Mouse (Mus musculus) G1E-ER4 (cell line): ENCODE data around the gene Serpina1f. TPM values are rescaled to one million over a fixed set of nuclear protein-coding genes. Genes with fewer than 3 reads are reported as not detected.

ENCODE experiments used
- GATA1 ChIP-seq: IDR thresholded peaks from one replicate; pipeline ENCODE4 v1.8.0; 2012; ENCODE audit warnings: low read length, inconsistent platforms
- polyA plus RNA-seq: library from polyadenylated mRNA; stranded (reverse); fragments of >175 nt; gene quantifications from 2 replicates; pipeline ENCODE4 v1.2.3, GENCODE M21; 2012

The Serpina1f gene
- polyA plus RNA-seq: not detected in 2 replicates

- TF ChIP-seq GATA1: no peak
Observed at GRCm38 (mm10) chr12:103695429-103695828, at the start of gene Serpina1f. TSS of gene Serpina1f (minus strand) at chr12:103695529.

GRCm38 (mm10) chr12:103711537-103711936 is 16.2 kb upstream of the Serpina1f start:
- TF ChIP-seq GATA1: no peak

GRCm38 (mm10) chr12:103710405-103710804 is 15.1 kb upstream of the Serpina1f start:
- TF ChIP-seq GATA1: no peak

- no peak for TF ChIP-seq GATA1
Observed at GRCm38 (mm10) chr12:103706113-103706512, 10.8 kb upstream of the Serpina1f start.

- TF ChIP-seq GATA1: no peak
Observed at GRCm38 (mm10) chr12:103705547-103705946, 10.2 kb upstream of the Serpina1f start.

- TF ChIP-seq GATA1: no peak
Observed at GRCm38 (mm10) chr12:103700144-103700750, 4.9 kb upstream of the Serpina1f start.

DNA sequence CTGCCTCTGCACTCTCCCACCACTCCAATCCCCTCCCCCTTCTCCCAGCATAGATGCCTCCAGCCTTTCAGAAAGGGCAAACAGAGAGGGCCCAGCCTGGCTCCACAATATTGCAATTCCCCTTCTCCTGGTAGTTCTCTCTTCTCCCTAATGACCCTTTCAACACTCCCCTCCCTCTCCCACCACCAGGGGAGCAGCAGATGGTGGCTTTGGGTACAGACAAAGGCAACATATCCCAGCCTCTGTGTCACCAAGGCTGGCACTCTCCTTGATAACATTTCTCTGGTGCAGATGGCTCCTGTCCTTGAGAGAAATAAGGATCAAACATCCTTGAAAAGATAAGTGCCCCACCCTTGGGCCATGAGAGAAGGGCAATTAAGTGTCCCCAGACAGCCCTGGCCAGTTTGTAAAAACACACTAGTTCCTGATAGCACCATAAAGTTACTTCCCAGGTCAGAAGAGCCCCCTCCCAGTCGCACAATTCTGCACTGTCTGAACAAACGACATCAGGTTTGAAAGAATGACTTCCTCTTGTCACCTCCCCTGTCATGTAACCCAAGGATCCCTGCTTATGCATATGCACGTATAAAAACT is 7.0 kb downstream of the Serpina1f start:
- no peak for TF ChIP-seq GATA1

- no peak for TF ChIP-seq GATA1
Observed at GRCm38 (mm10) chr12:103687021-103687420, 8.3 kb downstream of the Serpina1f start.

DNA sequence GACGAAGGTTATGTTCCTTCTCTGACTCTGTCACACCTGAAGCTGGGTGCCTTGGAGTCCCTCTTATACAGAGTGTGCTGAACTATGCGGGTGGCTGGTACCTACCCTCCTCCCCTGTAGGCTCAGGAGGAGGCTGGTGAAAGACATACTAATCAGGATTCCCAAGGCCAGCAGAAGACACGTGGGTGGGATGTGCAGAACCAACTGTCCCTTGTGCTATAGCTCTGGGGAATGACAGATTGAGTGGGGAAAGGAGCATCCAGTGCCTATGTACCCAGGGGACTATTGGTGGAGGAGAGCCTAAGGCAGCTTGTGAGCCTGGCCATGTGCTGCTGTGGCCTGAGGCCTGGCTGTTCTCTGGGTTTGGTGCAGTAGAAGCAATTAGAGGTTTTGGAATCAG is 9.3 kb downstream of the Serpina1f start:
- TF ChIP-seq GATA1: no peak

GRCm38 (mm10) chr12:103685386-103685785 is 9.9 kb downstream of the Serpina1f start:
- no peak for TF ChIP-seq GATA1

DNA sequence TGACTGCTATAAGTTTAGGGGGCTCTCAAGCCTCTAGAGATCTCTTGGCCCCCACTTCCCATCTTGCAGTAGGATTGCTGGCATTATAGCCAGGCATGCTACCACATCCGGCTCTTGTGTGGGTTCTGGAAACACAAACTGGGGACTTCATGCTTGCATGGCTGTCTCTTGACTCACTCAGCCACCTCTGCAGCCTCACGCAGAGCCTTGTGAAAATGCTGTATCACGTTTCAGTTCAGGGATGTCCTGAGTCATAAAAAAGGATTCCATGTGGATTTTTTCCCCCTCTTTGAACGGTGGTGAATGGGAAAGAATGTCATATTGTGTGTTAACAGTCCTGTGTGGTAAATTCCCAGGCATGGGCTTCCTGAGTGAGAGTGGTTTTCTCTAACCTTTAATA is 11.6 kb downstream of the Serpina1f start:
- no peak for TF ChIP-seq GATA1

DNA sequence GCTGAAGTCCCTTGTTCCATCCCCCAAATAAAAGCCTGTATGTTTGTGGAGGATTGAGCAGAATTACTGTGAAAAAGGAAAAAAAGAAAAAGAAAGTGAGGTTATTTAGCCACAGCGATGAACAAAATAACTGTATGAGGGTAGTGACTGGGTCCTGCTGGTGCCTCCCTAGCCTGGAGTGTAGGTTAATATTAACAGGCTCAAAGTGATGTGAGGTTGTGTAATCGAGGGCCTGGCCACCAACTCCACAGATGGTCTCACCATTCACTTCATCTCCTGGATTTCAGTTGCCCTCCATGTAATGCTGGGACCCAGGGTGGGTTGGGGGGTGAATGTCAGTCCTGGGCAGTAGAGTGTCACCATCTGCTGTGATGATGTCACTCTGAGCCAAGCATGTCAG is 13.6 kb downstream of the Serpina1f start:
- no peak for TF ChIP-seq GATA1

GRCm38 (mm10) chr12:103681169-103681568 is 14.2 kb downstream of the Serpina1f start:
- TF ChIP-seq GATA1: no peak

- TF ChIP-seq GATA1: no peak
Observed at GRCm38 (mm10) chr12:103676039-103676438, 19.3 kb downstream of the Serpina1f start, which contains the start of gene Serpina16. TSS of gene Serpina16 (minus strand) at chr12:103676139.

DNA sequence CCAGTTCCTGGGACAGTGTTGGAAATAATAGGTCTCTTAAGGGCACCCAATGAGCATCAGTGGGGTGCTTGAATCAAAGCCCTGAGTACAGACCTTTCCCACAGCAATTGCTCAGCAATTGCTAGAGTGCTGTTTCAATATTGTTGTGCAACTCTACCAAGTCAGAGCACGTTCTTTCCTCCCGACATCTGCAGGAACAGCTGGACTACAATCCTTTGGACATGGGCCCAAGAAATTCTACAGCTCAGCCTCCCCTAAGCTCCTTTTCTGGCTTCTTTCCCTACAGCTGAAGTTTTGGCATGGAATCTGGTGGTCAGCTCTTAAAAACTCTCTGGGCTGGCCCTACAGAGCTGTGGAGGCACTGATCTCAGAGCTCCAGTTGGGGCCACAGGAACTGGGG is 22.1 kb downstream of the Serpina1f start:
- TF ChIP-seq GATA1: no peak

- TF ChIP-seq GATA1: no peak
Observed at GRCm38 (mm10) chr12:103671483-103671882, 23.8 kb downstream of the Serpina1f start.

DNA sequence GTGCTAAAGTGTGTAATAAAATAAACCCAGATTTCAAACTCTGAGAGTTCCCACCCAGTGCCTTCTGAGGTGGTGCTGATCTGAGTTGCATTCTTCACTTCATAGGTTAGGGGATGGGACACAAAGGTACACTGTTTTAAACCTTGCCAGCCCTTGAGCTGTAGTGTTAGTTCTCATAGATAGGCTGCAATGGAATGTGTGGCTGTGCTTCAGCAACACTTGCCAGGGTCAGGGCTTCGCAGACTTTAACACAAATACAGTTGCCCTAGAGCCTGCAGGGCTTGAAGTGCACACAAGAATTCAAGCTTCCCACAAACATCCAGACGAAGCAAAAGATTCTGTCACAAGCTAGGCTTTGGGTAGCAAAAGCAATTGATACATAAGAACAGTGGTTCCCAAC is 24.4 kb downstream of the Serpina1f start:
- no peak for TF ChIP-seq GATA1
